Mouse (Mus musculus) CD4-positive, CD25-positive, alpha-beta regulatory T cell, adult 2 months (primary cell): Measurements from ENCODE around the gene Olfr643.

Experiments used
- DNase-seq: peaks from one replicate; pipeline ENCODE4 v3.0.0-alpha.2; 2012; ENCODE audit warnings: low read depth, low spot score

Olfr643 gene

GRCm38 (mm10) chr7:104137305-104137704 lies at the start of gene Olfr643:
Gene Olfr643, minus strand, starts transcription at chr7:104137405.
- DNase-seq: no peak

DNA sequence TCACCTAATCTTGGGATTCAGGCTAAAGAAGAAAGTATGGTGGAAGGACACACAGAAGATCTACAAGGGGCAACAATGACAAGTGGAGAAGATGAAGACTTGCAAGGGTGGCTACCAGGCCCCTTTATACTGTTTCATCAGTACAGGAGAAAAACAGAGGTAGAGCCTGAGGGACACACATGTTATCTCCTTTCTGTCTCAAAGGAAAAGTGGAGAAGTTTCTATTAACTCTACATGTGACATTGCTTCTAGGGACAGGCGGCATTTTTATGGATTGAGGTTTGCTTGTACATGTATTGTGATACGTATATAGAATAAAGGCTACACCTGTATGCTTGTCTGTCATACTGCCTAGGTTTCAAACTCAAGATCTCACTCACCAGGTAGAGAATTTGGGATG lies 46.1 kb upstream of the Olfr643 start, which contains the start of gene Olfr648:
Gene Olfr648, minus strand, starts transcription at position 101 of the 400 bp plus-strand sequence.
- no peak for DNase-seq

GRCm38 (mm10) chr7:104179074-104179473 lies 41.9 kb upstream of the Olfr643 start:
- DNase-seq: no peak

- DNase-seq: no peak
Measured at GRCm38 (mm10) chr7:104178422-104179054, 41.3 kb upstream of the Olfr643 start.

DNA sequence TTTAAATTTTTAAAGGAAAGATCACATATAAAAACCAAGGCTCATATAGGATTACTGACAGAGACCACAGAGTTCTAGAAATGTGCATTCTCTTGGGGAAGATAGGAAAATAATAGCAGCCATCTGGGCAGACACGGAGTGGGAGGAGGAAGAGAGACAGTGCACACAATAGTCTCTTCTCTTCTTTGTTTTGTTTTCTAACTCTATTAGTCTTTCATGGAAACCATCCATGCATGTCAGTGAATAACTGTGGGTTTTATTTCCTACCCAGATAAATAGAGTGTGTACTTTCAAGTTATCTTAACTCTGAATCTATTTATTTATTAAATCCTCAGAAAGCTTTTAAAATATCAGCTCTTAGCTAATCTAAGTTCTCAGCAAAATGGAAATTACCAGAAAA lies 37.9 kb upstream of the Olfr643 start:
- DNase-seq: no peak

DNA sequence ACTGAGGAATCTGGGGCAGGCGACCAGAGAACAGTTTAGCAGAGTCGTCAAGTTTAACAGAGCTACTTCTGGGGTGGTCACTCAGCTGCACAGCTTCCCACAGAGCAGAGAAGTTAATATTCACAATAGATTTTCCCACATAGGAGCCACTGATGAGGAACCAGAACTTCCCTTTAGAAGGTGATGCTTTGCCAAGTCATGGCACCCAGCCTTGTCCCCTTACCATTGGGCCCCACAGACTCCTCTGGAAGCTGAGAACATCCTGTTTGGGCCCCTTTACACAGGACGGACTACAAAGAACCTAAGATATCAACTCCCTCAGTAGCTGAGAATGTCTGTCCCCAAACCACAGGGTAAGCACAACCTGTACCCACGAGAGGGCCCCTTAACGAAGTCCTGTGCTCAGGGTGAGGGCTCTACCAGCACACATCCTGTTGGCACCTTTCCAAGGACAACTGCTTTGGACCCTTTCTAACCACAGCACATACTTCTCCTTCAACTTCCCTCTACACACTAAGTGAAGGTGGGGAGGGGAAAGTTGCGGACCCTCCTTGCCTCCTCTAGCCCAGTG lies 32.5 kb upstream of the Olfr643 start:
- DNase-seq: peak; percentile 52

GRCm38 (mm10) chr7:104167105-104167504 lies 29.9 kb upstream of the Olfr643 start:
- peak; percentile 29 for DNase-seq

GRCm38 (mm10) chr7:104150456-104150855 lies 13.3 kb upstream of the Olfr643 start, which contains the start of gene Ubqlnl:
Gene Ubqlnl, minus strand, starts transcription at chr7:104150556.
- DNase-seq: no peak

GRCm38 (mm10) chr7:104143179-104143578 lies 6.0 kb upstream of the Olfr643 start, which contains the start of gene Ubqln3:
Gene Ubqln3, minus strand, starts transcription at chr7:104143279.
- no peak for DNase-seq

DNA sequence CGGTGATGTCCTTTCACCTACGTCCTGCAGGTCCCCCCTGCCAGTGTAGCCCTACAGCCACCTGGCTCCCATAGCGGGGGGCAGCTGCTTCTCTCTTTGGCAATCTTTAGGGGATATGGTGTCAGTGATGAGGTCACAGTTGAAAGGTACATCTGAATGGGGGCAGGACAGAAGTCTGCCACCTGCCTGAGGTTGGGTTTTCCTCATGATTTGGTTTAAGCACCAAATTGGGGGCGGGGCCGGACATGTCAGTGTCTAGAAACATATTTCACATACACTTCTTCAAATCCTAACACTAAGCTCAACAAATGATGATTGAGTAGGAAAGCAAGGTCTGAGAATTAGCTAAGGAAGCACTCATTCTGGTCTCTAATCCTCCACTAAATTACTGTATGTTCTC lies 7.5 kb downstream of the Olfr643 start, which contains the start of gene Ubqln5:
Gene Ubqln5, minus strand, starts transcription at position 101 of the 400 bp plus-strand sequence.
- no peak for DNase-seq

DNA sequence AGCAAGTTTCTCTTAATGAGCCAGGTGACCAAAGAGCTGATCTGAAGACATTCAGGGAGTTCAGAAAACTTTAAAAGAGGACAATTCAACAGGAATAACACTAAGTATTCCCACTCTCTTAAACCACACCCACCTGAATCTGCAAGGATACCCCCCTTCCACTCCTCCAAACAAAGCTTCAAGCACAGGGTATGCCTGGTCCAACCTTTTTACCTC lies 32.5 kb downstream of the Olfr643 start, which contains the start of gene Olfr646:
Gene Olfr646, plus strand, starts transcription at position 117 of the 216 bp plus-strand sequence.
- DNase-seq: no peak

DNA sequence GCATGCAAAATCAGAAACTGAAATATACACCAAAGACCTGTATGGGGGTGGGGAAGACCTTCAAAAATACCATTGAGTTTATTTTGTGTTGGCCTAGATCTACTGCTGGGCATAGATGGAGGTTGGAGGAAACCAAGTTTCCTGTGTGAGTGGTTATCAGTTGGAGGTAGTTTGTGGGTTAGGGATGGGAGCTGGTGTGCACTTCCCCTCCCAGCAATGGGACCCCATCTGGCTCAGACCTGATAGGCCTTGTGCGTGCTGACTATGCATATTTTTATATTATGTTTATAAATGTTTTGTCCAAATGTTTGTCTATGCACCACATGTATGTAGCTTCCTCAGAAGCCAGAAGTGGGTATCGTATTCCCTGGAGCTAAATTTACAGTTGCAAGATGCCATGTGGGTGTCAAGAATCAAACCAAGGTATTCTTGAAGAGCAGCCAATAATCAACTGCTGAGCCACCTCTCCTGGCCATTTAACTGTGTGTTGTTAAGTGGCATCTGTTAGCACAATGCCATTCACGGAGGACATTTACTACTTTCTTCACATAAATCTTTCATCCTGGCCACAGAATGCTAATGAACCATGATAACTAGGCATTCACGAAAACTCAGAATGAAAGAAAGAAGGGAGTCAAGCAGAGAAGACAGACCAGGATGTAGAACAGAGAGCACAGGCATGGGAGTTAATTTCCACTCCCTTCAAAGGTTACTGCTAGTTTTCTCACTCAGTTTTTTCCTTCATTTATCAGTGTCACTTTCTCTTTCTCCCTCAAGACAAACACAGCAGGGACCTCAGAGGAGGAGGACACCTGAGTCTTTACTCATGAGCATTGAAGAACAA lies 33.1 kb downstream of the Olfr643 start:
- DNase-seq: no peak

DNA sequence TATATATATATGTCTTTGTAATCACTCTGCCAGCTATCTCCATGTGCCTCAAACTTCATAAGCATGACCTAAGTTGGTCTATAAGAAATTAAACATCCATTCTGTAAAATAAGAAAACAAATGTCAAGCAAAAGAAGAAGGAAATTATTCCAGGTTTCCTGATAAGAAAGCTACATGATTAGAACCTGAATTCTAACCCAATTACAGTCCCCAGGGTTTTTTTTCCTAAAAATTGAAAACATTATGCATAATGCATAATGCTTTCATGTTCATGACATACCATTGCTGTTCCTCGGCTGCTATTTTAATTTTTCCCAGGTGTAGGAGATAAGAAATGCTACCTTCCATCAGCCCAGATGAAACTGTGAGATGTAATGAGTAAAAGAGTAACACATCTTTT lies 51.8 kb downstream of the Olfr643 start, which contains the start of gene Olfr645:
Gene Olfr645, minus strand, starts transcription at position 101 of the 400 bp plus-strand sequence.
- no peak for DNase-seq

GRCm38 (mm10) chr7:104071769-104072168 lies 65.4 kb downstream of the Olfr643 start, which contains the start of gene Olfr644:
Gene Olfr644, minus strand, starts transcription at chr7:104071869.
- DNase-seq: no peak

- DNase-seq: no peak
Measured at GRCm38 (mm10) chr7:104061345-104061744, 75.9 kb downstream of the Olfr643 start, which contains the start of gene 4930516K23Rik. Gene 4930516K23Rik, minus strand, starts transcription at chr7:104061445.

DNA sequence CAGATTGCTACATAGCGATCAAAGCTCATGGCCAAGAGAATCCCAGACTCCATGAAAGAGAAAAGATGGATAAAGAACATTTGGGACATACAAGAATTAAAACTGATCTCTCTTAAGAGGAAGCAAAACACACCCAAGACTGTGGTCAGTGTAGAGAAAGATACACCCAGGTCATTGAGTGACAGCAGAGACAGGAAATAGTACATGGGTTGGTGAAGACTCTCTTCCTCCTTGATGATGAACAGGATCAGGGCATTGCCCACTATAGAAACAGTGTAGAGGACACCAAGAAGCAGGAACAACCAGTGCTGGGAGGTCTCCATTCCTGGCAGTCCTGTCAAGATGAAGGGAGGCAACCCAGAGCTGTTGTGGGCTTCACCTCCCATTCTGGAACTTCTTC lies 78.0 kb downstream of the Olfr643 start:
- DNase-seq: no peak

DNA sequence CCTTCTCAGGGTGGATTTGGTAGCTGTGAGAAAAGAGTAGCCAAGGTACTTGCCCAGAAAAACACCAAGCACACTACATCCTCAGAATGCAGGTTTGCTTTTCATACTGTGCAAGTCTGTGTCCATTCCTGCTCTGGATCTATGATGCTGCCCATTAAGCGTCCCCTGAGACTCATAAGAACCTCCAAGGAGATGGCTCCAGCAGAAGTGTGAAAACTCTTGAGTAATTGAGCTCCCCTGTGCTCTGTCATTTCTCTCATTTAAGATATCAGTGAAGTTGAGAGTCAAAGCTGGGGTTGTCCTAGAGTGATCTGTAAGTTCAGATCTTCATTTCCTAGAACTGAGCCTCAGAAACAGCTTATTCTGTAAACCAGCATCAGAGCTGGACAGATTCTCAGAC lies 84.6 kb downstream of the Olfr643 start, which contains the start of gene Olfr642:
Gene Olfr642, minus strand, starts transcription at position 101 of the 400 bp plus-strand sequence.
- no peak for DNase-seq

GRCm38 (mm10) chr7:104050745-104051144 lies 86.5 kb downstream of the Olfr643 start:
- no peak for DNase-seq

GRCm38 (mm10) chr7:104035145-104035544 lies 102.1 kb downstream of the Olfr643 start, which contains the start of gene Olfr641:
Gene Olfr641, plus strand, starts transcription at chr7:104035445.
- DNase-seq: no peak

DNA sequence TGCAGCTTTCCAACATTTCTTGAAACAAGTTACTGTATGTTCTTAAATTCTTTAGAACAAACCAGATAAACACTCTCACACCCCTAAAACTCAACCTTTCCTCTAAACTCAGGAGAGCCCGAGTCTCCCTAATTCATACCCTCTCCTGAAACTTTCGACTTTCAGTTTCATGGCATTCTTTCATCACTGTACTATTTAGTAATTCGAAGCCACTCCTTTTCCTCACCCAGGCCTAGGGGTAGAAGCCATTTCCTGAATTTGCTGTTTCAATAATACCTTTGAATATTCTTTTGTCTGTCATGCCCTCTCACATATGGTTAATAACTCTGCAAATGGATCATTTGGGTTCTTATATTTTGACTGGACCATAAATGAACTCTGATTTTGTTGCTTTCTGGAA lies 110.2 kb downstream of the Olfr643 start:
- DNase-seq: no peak

DNA sequence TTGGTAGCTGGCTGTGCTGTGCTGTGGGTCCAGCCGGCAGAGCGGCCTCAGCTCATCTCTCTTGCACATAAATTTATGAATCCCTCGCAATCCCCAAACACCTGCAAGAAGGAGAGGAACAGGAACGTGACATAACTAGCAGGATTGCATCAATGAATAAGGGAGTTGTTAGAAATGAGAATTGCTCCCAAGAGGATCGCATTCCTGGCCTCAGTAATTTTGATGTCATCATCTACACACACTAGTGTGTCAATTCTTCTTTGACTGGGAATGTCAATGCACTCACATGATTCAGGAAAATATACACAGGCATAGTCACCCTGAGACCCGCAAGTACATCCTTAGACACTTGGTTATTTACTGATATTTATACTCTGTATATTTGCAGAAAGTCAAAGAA lies 111.7 kb downstream of the Olfr643 start, which contains the start of gene Olfr640:
Gene Olfr640, minus strand, starts transcription at position 101 of the 400 bp plus-strand sequence.
- no peak for DNase-seq

DNA sequence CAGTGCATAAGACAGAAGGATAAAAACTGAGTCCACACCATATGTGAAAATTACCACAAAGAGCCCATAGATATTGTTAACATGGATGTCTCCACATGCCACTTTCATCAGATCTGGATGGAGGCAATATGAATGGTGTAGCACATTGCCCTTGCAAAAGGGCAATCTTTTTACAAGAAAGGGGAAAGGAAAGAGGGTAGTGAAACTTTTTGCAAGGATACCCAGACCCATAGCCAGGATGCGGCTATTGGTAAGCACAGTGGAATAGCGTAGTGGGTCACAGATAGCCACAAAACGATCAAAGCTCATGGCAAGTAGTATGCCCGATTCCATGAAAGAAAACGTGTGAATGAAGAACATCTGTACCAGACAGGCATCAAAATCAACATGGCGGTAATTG lies 115.6 kb downstream of the Olfr643 start:
- DNase-seq: no peak
